Mouse (Mus musculus): Measurements from ENCODE around the gene Sulf2.
"Not testable (repeated sequence)": the region's sequence is repeated elsewhere in the genome, so short reads cannot be mapped to it uniquely, and the experiment has no call there.

Sulf2 gene

GRCm38 (mm10) chr2:166155454-166155815 is at the start of gene Sulf2:
TSS of gene Sulf2 (minus strand) at chr2:166155663.
- DNase-seq = peak; percentile 74

GRCm38 (mm10) chr2:166204174-166204573 is 48.7 kb upstream of the Sulf2 start:
- DNase-seq = no peak

GRCm38 (mm10) chr2:166203647-166204046 is 48.2 kb upstream of the Sulf2 start:
- no peak for DNase-seq

GRCm38 (mm10) chr2:166197964-166198363 is 42.5 kb upstream of the Sulf2 start:
- no peak for DNase-seq

DNA sequence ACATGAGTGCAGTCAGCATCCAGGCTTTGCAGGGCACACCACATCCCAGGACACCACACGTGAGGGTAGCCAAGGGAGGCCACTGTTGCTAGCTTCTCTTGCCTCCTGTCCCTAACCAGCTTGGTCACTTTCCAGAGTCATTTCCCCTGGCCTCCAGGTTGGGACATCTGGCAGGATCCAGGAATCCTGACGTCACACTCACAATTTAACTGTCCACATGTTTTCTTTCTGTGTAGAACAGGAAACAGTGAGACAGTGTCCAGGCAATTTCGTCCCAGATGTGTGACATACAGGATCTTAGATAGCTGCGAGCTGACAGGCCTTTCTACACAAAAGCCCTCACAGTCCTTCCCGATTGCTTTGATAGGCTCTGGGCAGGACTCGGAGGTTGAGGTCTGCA is 41.6 kb upstream of the Sulf2 start:
- no peak for DNase-seq

GRCm38 (mm10) chr2:166196080-166196786 is 40.8 kb upstream of the Sulf2 start:
- no peak for DNase-seq

DNA sequence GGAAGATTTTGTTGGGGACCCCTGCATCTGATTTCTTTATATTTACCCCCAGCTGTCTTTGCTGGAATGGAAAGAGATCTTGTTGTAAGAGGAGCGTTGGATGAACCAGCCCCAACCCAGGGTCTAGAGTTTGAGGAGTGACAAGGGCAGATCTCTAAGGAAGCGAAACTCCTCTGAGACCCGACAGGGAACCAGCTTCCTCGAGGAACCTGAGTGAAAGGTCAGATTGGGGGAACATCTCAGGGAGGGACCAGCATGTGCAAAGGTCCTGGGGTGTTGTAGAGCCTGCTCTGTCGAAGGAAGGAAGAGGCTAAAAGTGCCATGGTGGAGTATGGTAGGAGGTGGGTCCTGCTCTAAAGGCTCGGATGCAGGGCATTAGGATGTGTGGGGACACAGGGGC is 39.6 kb upstream of the Sulf2 start:
- DNase-seq = no peak

DNA sequence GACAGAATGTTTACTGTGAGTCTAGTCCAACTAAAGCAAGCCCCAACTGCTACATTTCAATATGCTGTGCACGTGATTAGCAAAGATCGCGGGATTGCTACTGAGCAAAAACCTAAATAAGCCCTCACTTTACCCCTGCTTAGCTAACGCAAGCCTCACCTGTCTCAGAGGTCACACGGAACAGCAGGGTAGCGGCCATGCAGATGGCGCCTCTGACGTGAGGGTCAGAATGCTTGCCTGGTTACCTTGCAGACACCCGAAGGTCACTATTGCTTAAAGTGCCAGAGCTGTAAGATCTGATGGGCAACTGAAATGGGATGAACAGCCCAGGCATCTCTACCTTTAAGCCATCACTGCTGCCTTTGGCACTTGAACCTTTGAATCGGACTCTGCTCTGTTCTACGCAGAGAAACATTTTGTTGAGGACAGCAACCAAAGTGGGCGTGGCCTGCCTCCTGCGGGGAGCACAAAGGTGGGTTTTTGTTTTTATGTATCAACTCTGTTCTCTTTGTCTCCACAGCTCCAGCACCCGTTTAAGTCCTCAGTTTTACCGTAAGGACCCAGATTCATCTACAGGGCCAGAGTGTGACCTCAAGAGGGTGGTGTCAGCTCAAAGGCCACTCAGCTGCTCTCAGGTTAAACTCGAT is 38.8 kb upstream of the Sulf2 start:
- no peak for DNase-seq

GRCm38 (mm10) chr2:166193509-166193908 is 38.0 kb upstream of the Sulf2 start:
- DNase-seq = no peak

- DNase-seq = no peak
Measured at GRCm38 (mm10) chr2:166190816-166191215, 35.4 kb upstream of the Sulf2 start.

DNA sequence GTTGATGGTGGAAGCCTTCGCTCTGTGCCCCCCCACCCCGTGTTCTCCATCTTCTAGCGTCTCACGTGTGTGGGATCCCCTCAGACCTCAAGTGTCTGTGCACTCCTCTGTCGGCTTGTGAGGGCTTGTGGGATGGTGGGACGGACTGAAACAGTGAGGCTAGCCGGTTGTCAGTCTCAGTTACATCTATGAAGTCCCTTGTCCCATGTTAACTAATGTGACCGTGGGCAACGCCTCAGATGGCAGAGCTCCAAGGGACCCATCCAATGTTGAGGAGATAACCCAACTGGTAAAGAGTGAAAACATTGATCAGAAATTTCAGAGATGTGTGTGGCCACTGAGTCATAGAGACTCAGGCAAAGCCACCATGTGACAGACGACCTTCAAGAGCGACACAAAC is 33.7 kb upstream of the Sulf2 start:
- DNase-seq = no peak

DNA sequence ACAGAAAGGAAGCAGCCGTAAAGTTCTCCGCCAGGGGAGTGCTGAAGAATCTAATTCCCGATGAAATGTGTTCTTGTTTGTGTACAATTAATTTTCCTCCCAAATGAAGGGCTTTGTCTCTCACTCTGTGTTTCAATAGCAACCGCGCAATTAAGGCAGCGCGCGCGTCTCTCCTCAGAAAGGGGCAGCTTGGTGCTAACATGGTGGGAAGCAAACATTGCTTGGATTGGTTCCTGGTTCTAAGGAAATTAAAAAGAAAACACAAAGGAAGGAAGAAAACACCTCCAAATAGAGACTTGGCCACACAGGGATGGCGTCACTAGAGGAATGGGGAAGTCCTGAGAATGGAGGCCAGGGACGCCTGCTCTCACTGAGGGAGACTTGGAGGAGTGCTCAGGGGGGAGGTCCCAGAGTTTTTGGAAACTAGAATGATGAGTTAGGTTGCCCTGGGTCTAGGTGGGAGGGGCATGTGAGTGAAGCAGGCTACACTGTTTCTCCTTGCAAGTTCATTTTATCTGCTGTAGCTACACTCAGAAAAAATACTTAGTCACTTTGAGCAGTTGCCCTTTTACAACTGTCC is 32.5 kb upstream of the Sulf2 start:
- not testable (repeated sequence) for DNase-seq

GRCm38 (mm10) chr2:166187319-166187718 is 31.9 kb upstream of the Sulf2 start:
- DNase-seq = not testable (repeated sequence)

DNA sequence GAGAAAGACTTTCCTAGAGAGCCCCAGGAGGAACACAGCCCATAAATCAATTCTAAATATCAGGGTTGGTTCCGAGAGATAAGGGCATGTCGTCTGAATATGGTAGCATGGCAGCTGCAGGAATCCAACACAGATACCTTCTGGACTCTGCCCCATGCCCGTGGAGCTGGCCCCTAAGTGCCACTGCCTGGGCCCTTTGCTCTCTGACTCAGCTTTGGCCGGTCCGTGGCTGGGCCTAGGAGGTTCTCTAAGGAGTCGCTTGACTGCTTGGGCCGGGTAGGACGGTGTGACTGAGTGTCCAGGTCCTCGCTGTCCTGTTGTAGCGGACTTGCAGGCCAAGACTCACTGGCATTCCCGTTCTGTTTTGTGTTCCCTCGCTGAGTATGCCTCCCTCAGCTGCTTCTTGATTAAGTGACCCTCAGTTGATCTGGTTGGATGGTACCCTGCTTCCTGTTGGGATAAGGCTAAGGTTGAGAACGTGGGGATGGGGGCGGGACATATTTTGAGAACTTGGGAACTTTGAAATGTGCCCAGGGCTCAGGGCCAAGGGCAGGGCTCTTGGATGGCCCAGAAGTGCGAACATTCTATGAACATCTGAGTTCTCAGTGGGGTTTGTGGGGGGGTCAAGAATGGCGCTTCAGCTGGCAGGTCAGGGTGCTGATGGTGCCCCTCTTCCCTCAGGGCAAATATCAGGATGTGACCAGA is 30.9 kb upstream of the Sulf2 start:
- no peak for DNase-seq

DNA sequence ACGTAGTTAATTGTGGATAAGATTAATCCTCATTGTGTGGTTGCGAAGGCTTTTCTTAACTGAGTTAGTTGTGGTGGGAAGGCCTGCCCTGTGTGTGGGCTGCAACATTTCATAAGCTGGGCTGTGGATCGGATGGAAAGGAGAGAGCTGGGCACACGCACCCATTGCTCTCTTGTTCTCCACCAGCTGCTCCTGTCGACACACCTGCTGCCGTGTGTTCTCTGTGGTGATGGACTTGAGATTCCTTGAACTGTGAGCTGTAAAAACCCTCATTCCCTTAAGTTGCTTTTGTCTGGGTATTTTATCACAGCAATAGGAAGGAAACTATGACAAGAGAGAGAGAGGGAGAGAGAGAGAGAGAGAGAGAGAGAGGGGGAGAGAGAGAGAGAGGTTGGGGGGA is 30.3 kb upstream of the Sulf2 start:
- no peak for DNase-seq

DNA sequence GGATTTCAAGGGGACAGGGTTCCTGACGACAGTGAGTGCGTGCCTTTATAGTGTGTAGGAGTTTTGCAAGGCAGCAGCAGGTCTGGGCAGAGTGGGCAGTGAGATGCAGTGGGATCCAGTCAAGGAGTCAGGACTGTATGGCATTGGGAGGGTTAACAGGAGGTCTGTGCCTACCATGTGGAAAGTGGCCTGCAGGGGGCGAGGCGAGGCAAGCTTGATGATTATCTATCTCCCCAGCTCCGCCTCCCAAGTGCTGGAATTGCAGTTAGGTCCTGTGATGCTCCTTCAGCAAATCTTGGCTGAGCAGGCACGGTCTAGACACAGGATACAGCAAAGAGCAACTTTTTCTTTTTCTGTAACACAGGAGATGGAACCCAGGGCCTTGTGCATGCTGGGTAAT is 29.0 kb upstream of the Sulf2 start:
- DNase-seq = no peak

GRCm38 (mm10) chr2:166182009-166182685 is 26.7 kb upstream of the Sulf2 start:
- no peak for DNase-seq

- DNase-seq = no peak
Measured at GRCm38 (mm10) chr2:166180744-166181508, 25.5 kb upstream of the Sulf2 start.

- DNase-seq = no peak
Measured at GRCm38 (mm10) chr2:166180136-166180649, 24.7 kb upstream of the Sulf2 start.

DNA sequence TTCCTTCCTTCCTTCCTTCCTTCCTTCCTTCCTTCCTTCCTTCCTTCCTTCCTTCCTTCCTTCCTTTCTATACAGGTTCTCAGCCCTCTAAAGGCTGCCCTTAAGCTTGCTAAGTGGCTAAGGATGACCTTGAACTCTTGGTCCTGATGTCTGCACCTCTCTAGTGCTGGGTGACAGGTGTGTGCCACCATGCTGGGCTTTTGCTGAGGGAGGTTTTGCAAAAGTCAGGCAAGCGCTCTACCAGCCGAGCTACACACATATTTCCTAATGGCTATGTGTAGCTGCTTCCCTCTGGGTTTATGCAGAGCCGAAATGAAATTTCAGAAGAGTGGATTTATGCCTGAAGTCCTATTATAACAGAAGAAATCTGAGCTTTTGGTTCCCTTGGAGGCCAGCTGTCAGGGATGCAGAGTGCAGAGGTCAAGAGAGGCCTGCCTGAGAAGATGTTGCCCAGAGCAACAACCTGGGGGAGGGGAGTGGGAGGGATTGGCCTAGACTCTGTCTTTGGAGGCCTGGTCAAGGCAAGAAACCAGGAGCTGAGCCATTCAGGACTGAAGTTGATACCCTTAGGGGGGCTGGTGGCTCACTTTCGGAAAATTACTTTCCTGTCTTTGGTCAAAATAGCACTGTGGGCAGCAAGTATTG is 24.1 kb upstream of the Sulf2 start:
- no peak for DNase-seq

DNA sequence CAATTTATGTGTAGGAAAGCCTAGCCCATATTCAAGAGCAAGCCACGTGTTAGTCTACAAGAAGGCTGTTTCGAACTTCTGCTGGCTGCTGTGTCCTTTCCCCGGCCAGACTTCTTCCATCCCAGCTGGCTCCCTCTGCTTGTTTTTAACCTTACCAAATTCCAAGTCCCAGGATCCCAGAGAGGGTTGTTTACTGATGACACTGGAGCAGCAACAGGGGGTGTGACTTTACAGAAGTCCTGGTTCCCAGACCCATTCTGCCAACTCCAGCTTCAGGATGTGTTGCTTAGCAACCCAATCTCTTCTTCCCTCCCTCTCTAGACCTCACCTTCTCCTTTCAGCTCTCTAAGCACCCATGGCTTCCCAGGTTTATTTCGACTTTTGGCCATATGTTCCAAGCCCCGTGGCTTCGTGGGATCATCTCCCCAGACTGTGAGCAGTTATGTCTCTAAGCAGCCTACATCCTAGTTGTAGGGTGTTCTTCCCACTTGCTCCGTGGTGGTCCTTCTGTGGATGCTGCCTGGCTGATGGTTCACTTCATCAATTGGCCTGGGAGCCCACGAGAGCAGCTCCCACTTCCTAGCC is 20.2 kb upstream of the Sulf2 start:
- no peak for DNase-seq
